Mouse (Mus musculus): ENCODE results near the gene Xpc. TPM values are rescaled to one million over a fixed set of nuclear protein-coding genes. Genes with fewer than 3 reads are reported as not detected.

Gene Xpc
- polyA plus RNA-seq (2015; fragmentation: Nextera tagmentation; extraction: Ambion mirVana) = 20.6 and 21.9 TPM in 2 replicates

- WGBS = under 1% methylated on average over 80 of the region's 80 CpGs
- H3K36me3 ChIP-seq (replicated peaks) = peaks cover 10% of the 10 kb centered on the region; the same call in 1 of the 2 replicates
- peaks cover 25% of the 10 kb centered on the region for H3K4me1 ChIP-seq
- H3K27ac ChIP-seq = peak within 1 kb of the TSS; percentile 78
- peak within 1 kb of the TSS; percentile 91 for H3K4me2 ChIP-seq
- ATAC-seq (replicated peaks) = peak; percentile 96
- H3K4me3 ChIP-seq = peak within 1 kb of the TSS; percentile 79
- peak within 1 kb of the TSS; percentile 76 for H3K9ac ChIP-seq
- no peaks in the 10 kb centered on the region for H3K27me3 ChIP-seq (replicated peaks)
- no peaks in the 10 kb centered on the region for H3K9me3 ChIP-seq
Measured at GRCm38 (mm10) chr6:91515545-91516449, at the start of gene Xpc, which contains the start of gene Lsm3. Gene Xpc (minus strand): TSS chr6:91515888. Gene Lsm3 (plus strand): TSS chr6:91515928.

GRCm38 (mm10) chr6:91563031-91563430 lies 47.3 kb upstream of the Xpc start:
- ATAC-seq (replicated peaks) = no peak
- no peak overlapping the region for H3K27ac ChIP-seq
- H3K4me3 ChIP-seq = no peak overlapping the region
- no peaks in the 10 kb centered on the region for H3K27me3 ChIP-seq (replicated peaks)
- no peaks in the 10 kb centered on the region for H3K36me3 ChIP-seq (replicated peaks)
- 84% methylated on average over 3 of the region's 3 CpGs for WGBS
- no peaks in the 10 kb centered on the region for H3K4me1 ChIP-seq
- H3K4me2 ChIP-seq = no peak overlapping the region
- H3K9me3 ChIP-seq = no peaks in the 10 kb centered on the region
- H3K9ac ChIP-seq = no peak overlapping the region

GRCm38 (mm10) chr6:91560186-91560585 lies 44.5 kb upstream of the Xpc start:
- Histone ChIP-seq H3K9ac (no peak overlapping the region), H3K4me1 (no peaks in the 10 kb centered on the region), H3K27me3 (replicated peaks) (no peaks in the 10 kb centered on the region), H3K4me3 (no peak overlapping the region), H3K27ac (no peak overlapping the region), H3K4me2 (no peak overlapping the region), H3K9me3 (no peaks in the 10 kb centered on the region), H3K36me3 (replicated peaks) (no peaks in the 10 kb centered on the region)
- no peak for ATAC-seq (replicated peaks)
- 98% methylated on average over 3 of the region's 3 CpGs for WGBS

GRCm38 (mm10) chr6:91559371-91559770 lies 43.7 kb upstream of the Xpc start:
- ATAC-seq (replicated peaks) = no peak
- WGBS = 71% methylated on average over 4 of the region's 4 CpGs
- H3K27ac ChIP-seq = no peak overlapping the region
- no peak overlapping the region for H3K4me3 ChIP-seq
- H3K9me3 ChIP-seq = no peaks in the 10 kb centered on the region
- no peak overlapping the region for H3K4me2 ChIP-seq
- H3K27me3 ChIP-seq (replicated peaks) = no peaks in the 10 kb centered on the region
- H3K36me3 ChIP-seq (replicated peaks) = no peaks in the 10 kb centered on the region
- H3K4me1 ChIP-seq = no peaks in the 10 kb centered on the region
- H3K9ac ChIP-seq = no peak overlapping the region

- no peak for ATAC-seq (replicated peaks)
- Histone ChIP-seq H3K9ac (no peak overlapping the region), H3K4me3 (no peak overlapping the region), H3K27me3 (replicated peaks) (no peaks in the 10 kb centered on the region), H3K4me2 (no peak overlapping the region), H3K4me1 (no peaks in the 10 kb centered on the region), H3K27ac (no peak overlapping the region), H3K9me3 (no peaks in the 10 kb centered on the region), H3K36me3 (replicated peaks) (no peaks in the 10 kb centered on the region)
- WGBS = 60% methylated on average over 1 of the region's 1 CpGs
Measured at GRCm38 (mm10) chr6:91558565-91558964, 42.9 kb upstream of the Xpc start.

DNA sequence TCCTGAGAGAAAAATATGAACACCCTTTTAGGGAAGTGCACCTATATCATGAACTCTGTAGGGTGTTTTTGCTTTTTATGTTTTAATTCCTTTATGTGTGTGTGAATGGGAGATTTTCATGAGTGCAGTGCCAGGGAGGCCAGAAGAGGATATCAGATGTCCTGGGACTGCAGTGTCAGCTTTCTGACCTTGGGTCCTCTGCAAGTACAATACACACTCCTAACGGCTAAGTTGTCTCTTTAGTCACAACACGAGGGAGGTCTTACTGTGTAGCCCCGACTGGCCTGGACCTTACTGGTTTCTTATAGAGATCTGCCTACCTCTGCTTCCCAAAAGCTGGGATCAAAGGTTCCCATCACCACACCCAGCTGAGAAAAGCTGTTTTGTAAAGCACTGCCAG lies 37.0 kb upstream of the Xpc start:
- no peaks in the 10 kb centered on the region for H3K9me3 ChIP-seq
- H3K27me3 ChIP-seq (replicated peaks) = no peaks in the 10 kb centered on the region
- H3K36me3 ChIP-seq (replicated peaks) = no peaks in the 10 kb centered on the region
- H3K4me3 ChIP-seq = no peak overlapping the region
- no peaks in the 10 kb centered on the region for H3K4me1 ChIP-seq
- WGBS = 71% methylated on average over 3 of the region's 3 CpGs
- H3K27ac ChIP-seq = no peak overlapping the region
- no peak overlapping the region for H3K9ac ChIP-seq
- H3K4me2 ChIP-seq = no peak overlapping the region
- ATAC-seq (replicated peaks) = no peak

- no peak overlapping the region for H3K9ac ChIP-seq
- no peak for ATAC-seq (replicated peaks)
- no peaks in the 10 kb centered on the region for H3K9me3 ChIP-seq
- no peak overlapping the region for H3K4me2 ChIP-seq
- no peak overlapping the region for H3K4me3 ChIP-seq
- no peaks in the 10 kb centered on the region for H3K27me3 ChIP-seq (replicated peaks)
- H3K27ac ChIP-seq = no peak overlapping the region
- H3K4me1 ChIP-seq = no peaks in the 10 kb centered on the region
- 96% methylated on average over 3 of the region's 3 CpGs for WGBS
- no peaks in the 10 kb centered on the region for H3K36me3 ChIP-seq (replicated peaks)
Measured at GRCm38 (mm10) chr6:91551671-91552070, 36.0 kb upstream of the Xpc start.

- Histone ChIP-seq H3K36me3 (replicated peaks) (no peaks in the 10 kb centered on the region), H3K9ac (no peak overlapping the region), H3K4me1 (no peaks in the 10 kb centered on the region), H3K27ac (no peak overlapping the region), H3K4me2 (no peak overlapping the region), H3K27me3 (replicated peaks) (no peaks in the 10 kb centered on the region), H3K4me3 (no peak overlapping the region), H3K9me3 (no peaks in the 10 kb centered on the region)
- 77% methylated on average over 5 of the region's 5 CpGs for WGBS
- ATAC-seq (replicated peaks) = no peak
Measured at GRCm38 (mm10) chr6:91549621-91550020, 33.9 kb upstream of the Xpc start.

DNA sequence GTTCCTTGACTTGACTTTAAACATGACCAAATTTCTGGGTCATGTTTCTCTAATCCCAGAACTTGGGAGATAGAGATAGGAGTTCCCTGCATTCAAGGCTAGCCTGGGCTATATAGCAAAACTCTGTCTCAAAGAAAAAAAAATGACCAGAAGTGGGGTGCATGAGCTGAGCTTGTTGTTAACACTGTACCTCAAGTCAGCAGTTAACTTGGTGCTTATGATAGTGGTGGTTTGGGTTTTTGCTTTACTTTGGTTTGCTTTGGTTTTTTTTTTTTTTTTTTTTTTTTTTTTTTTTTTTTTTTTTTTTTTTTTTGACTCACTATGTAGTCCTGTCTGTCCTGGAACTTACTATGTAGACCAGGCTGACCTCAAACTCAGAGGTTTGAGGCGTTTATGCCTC lies 31.6 kb upstream of the Xpc start:
- Histone ChIP-seq H3K4me3 (no peak overlapping the region), H3K27me3 (replicated peaks) (no peaks in the 10 kb centered on the region), H3K36me3 (replicated peaks) (no peaks in the 10 kb centered on the region), H3K9me3 (no peaks in the 10 kb centered on the region), H3K4me2 (no peak overlapping the region), H3K4me1 (no peaks in the 10 kb centered on the region), H3K9ac (no peak overlapping the region), H3K27ac (no peak overlapping the region)
- WGBS = 59% methylated on average over 1 of the region's 1 CpGs
- no peak for ATAC-seq (replicated peaks)

DNA sequence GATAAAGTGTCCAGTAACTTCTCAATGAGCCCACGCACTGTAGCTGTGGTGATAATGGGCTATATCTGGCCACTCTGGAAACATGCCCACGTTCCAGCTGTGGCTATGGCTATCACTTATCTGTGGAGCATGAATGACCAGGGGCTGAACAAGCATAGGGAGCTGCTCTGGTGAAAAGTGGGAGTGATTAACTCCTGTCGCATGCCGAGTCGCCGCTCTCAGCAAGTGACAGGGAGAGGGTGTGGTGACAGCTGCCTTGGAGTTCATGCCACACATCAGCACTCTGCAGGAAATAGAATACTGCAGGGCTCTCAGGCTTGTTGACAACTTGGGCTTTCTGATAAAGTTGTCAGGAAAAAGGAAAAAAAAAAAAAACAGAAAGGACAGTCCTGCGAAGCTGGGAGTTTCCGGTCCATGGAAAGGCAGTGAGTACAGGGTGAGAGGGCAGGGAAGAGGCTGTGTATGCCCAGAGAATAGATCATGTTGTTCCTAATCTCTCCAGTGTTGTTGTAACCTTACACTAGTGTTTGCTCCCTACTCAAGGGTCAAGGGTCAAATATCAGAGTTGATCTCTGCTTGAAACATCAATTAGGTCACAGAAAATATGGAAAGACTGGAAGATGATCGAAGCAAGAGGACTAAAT lies 30.7 kb upstream of the Xpc start:
- Histone ChIP-seq H3K27ac (no peak overlapping the region), H3K4me1 (no peaks in the 10 kb centered on the region), H3K4me2 (no peak overlapping the region), H3K27me3 (replicated peaks) (no peaks in the 10 kb centered on the region), H3K4me3 (no peak overlapping the region), H3K9me3 (no peaks in the 10 kb centered on the region), H3K9ac (no peak overlapping the region), H3K36me3 (replicated peaks) (no peaks in the 10 kb centered on the region)
- ATAC-seq (replicated peaks) = no peak
- 76% methylated on average over 9 of the region's 9 CpGs for WGBS

- no peaks in the 10 kb centered on the region for H3K4me1 ChIP-seq
- no peaks in the 10 kb centered on the region for H3K27me3 ChIP-seq (replicated peaks)
- no peaks in the 10 kb centered on the region for H3K36me3 ChIP-seq (replicated peaks)
- no peak overlapping the region for H3K4me3 ChIP-seq
- no peak for ATAC-seq (replicated peaks)
- WGBS = 86% methylated on average over 5 of the region's 5 CpGs
- H3K9me3 ChIP-seq = no peaks in the 10 kb centered on the region
- no peak overlapping the region for H3K27ac ChIP-seq
- no peak overlapping the region for H3K9ac ChIP-seq
- no peak overlapping the region for H3K4me2 ChIP-seq
Measured at GRCm38 (mm10) chr6:91543056-91543455, 27.4 kb upstream of the Xpc start.

DNA sequence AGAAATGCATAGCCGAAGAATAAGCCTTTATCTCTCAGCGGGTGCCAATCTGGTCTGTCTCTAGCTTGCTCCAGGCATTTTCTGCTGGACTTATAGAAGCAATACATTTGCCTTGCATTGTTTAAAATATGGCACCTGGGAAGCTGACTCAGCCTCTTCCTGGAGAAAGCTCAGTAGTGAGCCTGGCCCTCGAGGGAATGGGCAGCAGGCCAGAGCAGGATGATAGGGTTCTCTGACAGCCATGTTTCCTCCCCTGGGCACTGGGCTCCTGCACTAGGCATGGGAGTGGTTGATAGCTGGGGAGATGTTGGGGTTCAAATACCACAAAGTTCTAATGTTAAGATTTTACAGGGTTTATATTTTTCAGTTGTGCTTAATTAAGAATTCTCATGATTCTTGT lies 25.6 kb upstream of the Xpc start:
- WGBS = 67% methylated on average over 3 of the region's 3 CpGs

More for the DNA sequence above, 25.6 kb upstream of the Xpc start:
- Histone ChIP-seq H3K27ac (no peak overlapping the region), H3K4me3 (no peak overlapping the region), H3K27me3 (replicated peaks) (no peaks in the 10 kb centered on the region), H3K36me3 (replicated peaks) (no peaks in the 10 kb centered on the region), H3K9me3 (no peaks in the 10 kb centered on the region), H3K4me2 (no peak overlapping the region), H3K9ac (no peak overlapping the region), H3K4me1 (no peaks in the 10 kb centered on the region)
- ATAC-seq (replicated peaks) = no peak
